Mouse (Mus musculus) small intestine, adult 2 months (tissue): ENCODE measurements around the gene Sulf2.

ENCODE experiments used
- CTCF ChIP-seq: fragments of 200-500 bp; IDR thresholded peaks from 2 replicates; pipeline ENCODE4 v1.5.1; 2012; ENCODE audit warnings: low read depth, mild to moderate bottlenecking, control low read depth, inconsistent platforms, low read length, moderate library complexity, mixed read lengths; ENCODE audit not compliant: insufficient replicate concordance, insufficient read length; ENCODE audit errors: extremely low read depth
- POLR2A ChIP-seq: fragments of 200-500 bp; IDR thresholded peaks from 2 replicates; pipeline ENCODE4 v1.6.1; 2012; ENCODE audit warnings: low read depth, mild to moderate bottlenecking, control low read depth, inconsistent platforms, low read length, moderate library complexity

DNA sequence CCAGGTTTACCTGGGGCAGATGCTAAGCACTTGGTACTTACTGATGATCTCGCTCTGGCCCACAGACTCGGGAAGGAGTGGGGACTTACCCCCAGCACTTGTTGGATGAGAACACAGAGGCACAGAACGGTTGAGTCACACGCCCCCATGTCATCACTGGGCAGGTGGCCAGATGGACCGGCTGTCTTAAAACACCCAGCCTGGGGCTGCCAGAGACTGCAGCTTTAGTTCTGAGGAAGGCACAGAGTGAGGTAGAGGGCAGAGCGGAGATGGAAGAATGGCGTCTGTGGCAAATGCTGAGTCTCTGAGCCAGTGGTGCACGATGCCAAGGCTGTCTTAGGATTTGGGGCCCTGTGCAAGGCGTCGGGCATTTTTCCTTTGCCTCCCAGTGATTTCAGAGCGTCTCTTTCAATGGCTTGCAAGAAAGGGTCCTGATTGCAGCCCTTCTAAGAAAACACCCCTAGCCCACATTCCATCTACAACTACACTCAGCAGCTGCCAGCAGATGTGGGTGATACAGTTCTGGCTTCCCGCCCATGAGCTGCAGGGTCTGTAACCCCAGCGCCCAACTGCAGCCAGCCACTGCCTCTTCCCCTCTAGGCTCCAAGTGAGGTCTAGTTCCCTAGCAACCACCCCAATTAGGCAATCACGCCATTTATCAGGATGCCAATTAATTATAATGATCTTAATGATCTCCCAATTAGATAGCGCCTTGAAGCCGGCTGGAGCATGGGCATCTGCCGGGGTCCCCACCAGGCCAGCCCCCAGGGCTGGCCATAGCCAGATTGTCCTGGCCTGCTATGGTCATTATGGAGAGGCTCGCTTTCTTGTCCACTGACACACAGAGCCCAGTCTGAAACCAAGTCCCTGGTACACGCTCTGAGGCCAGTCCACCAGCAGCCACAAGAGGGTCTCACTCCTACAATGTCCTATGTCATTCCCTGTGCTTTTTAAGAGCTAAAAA, 3.7 kb downstream of the Sulf2 start:
- TF ChIP-seq CTCF (no peak), POLR2A (0 out of 2 replicates have a peak, but pooled peaks have one; percentile 22)
